Mouse (Mus musculus): ENCODE measurements around the gene Mrpl58.

DNA sequence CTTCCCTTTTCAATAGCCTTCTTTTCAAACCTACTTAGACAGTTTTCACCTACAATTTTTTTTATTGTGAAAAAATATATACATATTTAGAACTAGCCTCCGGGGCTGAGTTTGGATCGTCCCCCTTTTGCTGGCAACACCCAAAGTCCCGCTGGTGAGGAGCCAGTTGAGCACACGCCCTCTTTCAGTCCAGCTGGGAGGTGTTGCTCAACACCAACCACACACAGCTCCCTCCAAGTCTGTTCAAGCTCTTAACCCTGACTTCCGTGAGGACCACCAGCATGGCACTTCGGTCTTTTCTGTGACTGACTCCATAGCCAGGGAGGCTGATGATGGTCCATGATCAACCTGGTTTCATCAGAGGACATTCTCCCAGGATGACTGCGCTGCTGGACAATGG lies 5.5 kb upstream of the Mrpl58 start:
- TF ChIP-seq CTCF (conservative IDR thresholded peaks at IDR 0.05; ENCODE audit: insufficient read depth, insufficient read length, low read depth, low read length) (no peak), POLR2A (IDR thresholded peaks at IDR 0.05; ENCODE audit: low read depth, low read length) (no peak)

Measured in kidney, adult 2 months (tissue).